Comparison of ENCODE assay signal across 9 mouse cellular contexts in genomic region chr13:98504661-98505488, GRCm38 (mm10). TPM values are rescaled to one million over a fixed set of nuclear protein-coding genes. Genes with fewer than 3 reads are reported as not detected.
A peak's percentile ranks its signal among the peaks of the same experiment; 100 is the strongest.
DNase-seq lines count a peak whose midpoint lies in the region; ATAC-seq and TF ChIP-seq lines count a peak whose summit lies in the region.
"Had no signal": no experiment of that assay in that cellular context is flagged by ENCODE, and none has a peak within 500 bp of the region (broad histone marks: within the 10 kb centered on the region; RNA-seq: fewer than 3 reads in every experiment).

No protein-coding gene starts in this region.

- intact Hi-C loops in gastrocnemius, postnatal 36 days (cut with DNase I) = no loop called here

- ATAC-seq in heart, embryonic 15.5 days (replicated peaks; ENCODE audit: insufficient number of reproducible peaks, insufficient read depth, low FRiP score, low read depth) = peak; percentile 43; the same call in 1 of the 2 replicates
- peak; percentile 60 for ATAC-seq in limb, embryonic 14.5 days (ENCODE audit: low FRiP score, low read depth)

- peaks cover 5% of the 10 kb centered on the region; the same call in 1 of the 2 replicates for H3K4me1 ChIP-seq in brown adipose tissue, adult 24 weeks (ENCODE audit: control insufficient read depth, insufficient read depth, insufficient read length, low read length)
- H3K4me1 ChIP-seq in heart, embryonic 15.5 days (replicated peaks) = peaks cover 28% of the 10 kb centered on the region
- peaks cover 15% of the 10 kb centered on the region for H3K4me1 ChIP-seq in limb, embryonic 14.5 days (ENCODE audit: control insufficient read depth, insufficient read depth, low read length)

- H3K9me3 ChIP-seq in heart, embryonic 15.5 days (replicated peaks) = no peaks in the 10 kb centered on the region
- H3K9me3 ChIP-seq in limb, embryonic 14.5 days (ENCODE audit: control insufficient read depth, low read length) = no peaks in the 10 kb centered on the region

- 0 out of 2 replicates have a peak overlapping the region, but pooled peaks have one; percentile 10 for H3K4me3 ChIP-seq in brown adipose tissue, adult 24 weeks (ENCODE audit: insufficient read depth, low read depth, low read length)
- peak overlapping the region; percentile 42 for H3K4me3 ChIP-seq in heart, embryonic 15.5 days
- peak overlapping the region; percentile 39 for H3K4me3 ChIP-seq in limb, embryonic 14.5 days (replicated peaks; ENCODE audit: low read length)

- no peaks in the 10 kb centered on the region for H3K36me3 ChIP-seq in heart, embryonic 15.5 days
- H3K36me3 ChIP-seq in limb, embryonic 14.5 days (ENCODE audit: control insufficient read depth, insufficient read depth, low read length) = no peaks in the 10 kb centered on the region

- DNase-seq in gastrocnemius, postnatal 10 days = peak; percentile 21
- no peak for DNase-seq in gastrocnemius, postnatal 36 days
- no peak for DNase-seq in limb, embryonic 14.5 days (ENCODE audit: low spot score)
- peak; percentile 74 for DNase-seq in retina, postnatal 1 day
- DNase-seq in thymus, postnatal 0 days (ENCODE audit: low spot score) = no peak
- DNase-seq in layer of hippocampus, adult 18-20 months (ENCODE audit: low spot score in 2 of 2) = no peak

- WGBS in heart, embryonic 15.5 days = under 1% methylated on average over 50 of the region's 51 CpGs
- 2% methylated on average over 20 of the region's 51 CpGs for WGBS in limb, embryonic 14.5 days

- no peak for TF ChIP-seq POLR2A in limb, embryonic 14.5 days (IDR thresholded peaks at IDR 0.05; ENCODE audit: borderline replicate concordance, extremely low read depth, insufficient read depth, insufficient read length)

- H3K4me2 ChIP-seq in heart, embryonic 15.5 days = peak overlapping the region; percentile 76
- peak overlapping the region; percentile 73 for H3K4me2 ChIP-seq in limb, embryonic 14.5 days (replicated peaks; ENCODE audit: low read depth, low read length, severe bottlenecking)

- peak overlapping the region; percentile 25; the same call in 1 of the 2 replicates for H3K9ac ChIP-seq in heart, embryonic 15.5 days
- 0 out of 2 replicates have a peak overlapping the region, but pooled peaks have one; percentile 18 for H3K9ac ChIP-seq in limb, embryonic 14.5 days (ENCODE audit: low read depth, low read length, severe bottlenecking)

- H3K27me3 ChIP-seq in heart, embryonic 15.5 days = peaks cover 92% of the 10 kb centered on the region
- peaks cover 78% of the 10 kb centered on the region for H3K27me3 ChIP-seq in limb, embryonic 14.5 days (ENCODE audit: control insufficient read depth, insufficient read depth, low read length)

- no peak overlapping the region for H3K27ac ChIP-seq in brown adipose tissue, adult 24 weeks (replicated peaks; ENCODE audit: low read depth, low read length)
- H3K27ac ChIP-seq in heart, embryonic 15.5 days = no peak overlapping the region
- H3K27ac ChIP-seq in limb, embryonic 14.5 days (replicated peaks; ENCODE audit: low read depth, low read length) = no peak overlapping the region

RNA-seq across cellular contexts. Expression of gene Gm10320, which starts 13.1 kb away (rescaled TPM):
- total RNA-seq in gastrocnemius, postnatal 10 days (2021) = not detected
- total RNA-seq in gastrocnemius, postnatal 36 days (2021) = not detected
- polyA plus RNA-seq in brown adipose tissue, adult 24 weeks (2012; ENCODE audit: insufficient read depth, insufficient read length, missing spikeins) = 19.1 TPM in 1 of 2 replicates, not detected in the other
- 0.36 and 0.79 TPM in 2 replicates for polyA plus RNA-seq in heart, embryonic 15.5 days (2015; fragmentation: Nextera tagmentation; extraction: Ambion mirVana)
- polyA plus RNA-seq in limb, embryonic 14.5 days (2012; rRNA removed) = 1.3 and 1.6 TPM in 2 replicates
- polyA plus RNA-seq in limb, embryonic 14.5 days (2014; fragmentation: Nextera tagmentation; extraction: Ambion mirVana) = 0.84 and 2.3 TPM in 2 replicates
- 0.82 and 1.8 TPM in 2 replicates for polyA plus RNA-seq in thymus, postnatal 0 days (2015; fragmentation: Nextera tagmentation; extraction: Ambion mirVana)
- total RNA-seq in layer of hippocampus, adult 18-20 months (2021) = not detected
- total RNA-seq: neutrophil, adult 5-6 weeks had no signal

Comparison
In these comparisons a context has a peak if more than half of its experiments do, and no peak if none do; other contexts are left out.
1. DNase-seq: peak in gastrocnemius, postnatal 10 days (single experiment) and retina, postnatal 1 day (single experiment); none in gastrocnemius, postnatal 36 days (0 of 2), limb, embryonic 14.5 days (single experiment), thymus, postnatal 0 days (single experiment) and layer of hippocampus, adult 18-20 months (0 of 2).
2. Peak in every context shown above with its lines, with median percentiles within 50 percentile points of each other: H3K4me3 ChIP-seq.